Mouse (Mus musculus): ENCODE results near the gene Gal3st2b.
"Not testable (repeated sequence)": the region's sequence is repeated elsewhere in the genome, so short reads cannot be mapped to it uniquely, and the experiment has no call there.

DNA sequence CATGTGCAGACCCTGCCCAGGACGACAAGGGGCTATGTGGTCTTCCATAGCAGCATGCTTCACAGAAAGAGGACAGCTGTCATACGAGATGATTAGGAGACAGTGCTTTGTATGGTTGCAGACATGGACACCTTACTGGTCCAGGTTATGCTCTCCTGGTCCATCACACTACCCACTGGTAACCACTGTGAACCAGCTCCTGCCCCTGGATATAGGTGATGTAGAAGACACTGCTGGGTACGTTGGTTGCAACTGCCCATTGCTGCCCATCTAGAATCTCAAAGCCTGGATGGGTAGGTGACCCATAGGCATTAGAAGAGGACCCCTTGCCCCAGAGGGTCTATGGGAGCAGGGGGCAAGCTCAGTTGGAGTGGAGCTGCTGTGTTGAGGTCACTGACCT is 1.2 kb downstream of the Gal3st2b start:
- TF ChIP-seq CTCF (IDR thresholded peaks at IDR 0.05; ENCODE audit: low read depth, low read length); POLR2AphosphoS5 (IDR thresholded peaks at IDR 0.05; ENCODE audit: insufficient replicate concordance, low read depth, low read length); GATA1 (IDR thresholded peaks at IDR 0.05; ENCODE audit: borderline replicate concordance, low read length): not testable (repeated sequence)

Measured in G1E (cell line).